Mouse (Mus musculus): ENCODE measurements around the gene Ctnna3.

Ctnna3 gene

DNA sequence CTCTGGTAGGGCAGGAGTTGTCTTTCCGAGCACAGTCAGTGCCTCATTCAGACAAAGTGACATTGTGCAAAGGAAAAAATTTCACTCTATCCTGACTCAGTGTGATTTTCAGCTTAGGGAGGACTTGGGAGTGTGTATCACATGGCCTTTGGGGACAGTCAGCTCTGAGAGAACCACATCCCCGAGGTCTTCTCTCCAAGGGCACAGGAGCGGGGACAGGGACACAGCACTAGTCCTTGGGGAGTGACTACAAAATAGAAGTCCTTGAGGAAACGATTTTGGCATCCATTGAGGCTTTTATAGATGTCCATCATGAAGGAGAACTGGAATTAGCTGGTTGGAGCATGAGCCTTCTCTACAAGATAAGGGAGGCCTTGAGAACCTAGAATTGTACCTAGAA is 259.8 kb downstream of the Ctnna3 start:
- DNase-seq (ENCODE audit: low read depth, low spot score): no peak

DNA sequence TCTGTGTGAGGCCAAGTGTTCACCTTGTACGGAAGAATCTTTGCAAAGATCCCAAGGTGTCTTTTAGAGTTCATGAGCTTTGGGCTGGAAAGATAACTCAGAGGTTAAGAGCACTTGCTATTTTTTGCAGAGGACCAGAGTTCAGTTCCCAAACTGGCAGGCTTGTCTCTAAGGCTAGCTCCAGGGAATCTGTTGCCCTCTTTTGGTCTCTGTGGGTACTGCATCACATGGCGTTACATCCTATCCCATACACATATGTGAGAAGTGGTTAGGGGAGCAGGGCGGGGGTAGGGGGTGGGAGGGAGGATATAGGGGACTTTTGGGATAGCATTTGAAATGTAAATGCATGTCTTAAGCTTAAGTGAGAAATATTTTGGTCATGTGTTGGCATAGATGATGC is 262.1 kb downstream of the Ctnna3 start:
- peak; percentile 45 for DNase-seq (ENCODE audit: low read depth, low spot score)

DNA sequence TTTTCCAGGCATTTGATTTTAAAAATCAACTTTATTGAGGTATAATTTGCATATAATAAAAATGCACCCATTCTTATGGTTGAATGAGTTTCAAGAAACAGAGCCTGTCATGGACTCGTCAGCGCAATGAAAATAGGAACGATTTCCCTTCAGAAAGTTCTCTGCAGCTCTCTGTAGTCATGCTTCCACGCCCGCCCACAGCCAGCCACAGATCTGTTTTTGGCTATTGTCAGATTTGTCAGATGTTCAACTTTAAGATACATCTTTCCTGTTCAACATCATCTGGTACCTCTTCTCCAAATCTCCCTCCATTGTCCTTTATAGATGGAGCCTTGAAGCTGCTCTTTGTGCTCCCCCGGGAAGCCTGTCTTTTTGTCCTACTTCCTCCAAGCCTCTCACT is 280.3 kb downstream of the Ctnna3 start:
- no peak for DNase-seq (ENCODE audit: low read depth, low spot score)

DNA sequence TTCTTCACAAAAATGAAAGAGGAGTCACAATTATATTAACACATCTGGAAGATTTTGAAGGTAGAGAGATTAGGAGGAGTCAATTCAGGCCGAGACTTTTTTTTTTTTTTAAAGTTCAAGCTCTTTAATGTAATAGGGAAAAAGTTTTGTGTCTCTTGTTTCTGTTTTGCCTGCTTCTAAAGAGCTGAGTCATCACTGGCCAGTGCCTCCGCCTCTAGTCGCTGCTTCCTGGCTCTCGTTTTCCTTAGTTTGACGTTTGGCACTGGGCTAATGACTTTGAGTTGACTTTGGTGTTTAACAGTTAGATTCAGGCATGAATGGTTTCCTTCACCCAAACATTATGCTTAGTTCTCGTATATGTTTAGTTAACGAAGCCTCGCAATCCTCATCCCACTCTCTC is 282.6 kb downstream of the Ctnna3 start:
- no peak for DNase-seq (ENCODE audit: low read depth, low spot score)

DNA sequence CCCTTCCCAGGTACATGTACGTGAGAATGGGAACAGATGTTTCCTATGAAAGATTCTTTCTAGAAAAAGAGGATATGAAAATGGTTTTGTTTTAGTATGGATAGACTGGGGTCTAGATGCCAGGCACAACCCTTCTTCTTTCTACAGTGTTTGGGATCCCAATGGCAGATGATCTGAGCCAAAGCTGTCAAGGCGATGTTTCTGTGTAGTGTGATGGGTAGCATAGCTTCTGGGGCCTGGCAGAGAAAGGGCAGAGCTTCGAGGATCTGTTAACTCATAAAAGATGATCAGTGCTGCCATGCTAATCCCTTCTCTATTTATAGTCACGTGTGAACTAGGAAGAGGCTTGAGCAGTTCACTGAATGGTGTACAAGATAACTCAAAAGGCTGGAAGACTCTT is 284.3 kb downstream of the Ctnna3 start:
- DNase-seq (ENCODE audit: low read depth, low spot score): no peak

DNA sequence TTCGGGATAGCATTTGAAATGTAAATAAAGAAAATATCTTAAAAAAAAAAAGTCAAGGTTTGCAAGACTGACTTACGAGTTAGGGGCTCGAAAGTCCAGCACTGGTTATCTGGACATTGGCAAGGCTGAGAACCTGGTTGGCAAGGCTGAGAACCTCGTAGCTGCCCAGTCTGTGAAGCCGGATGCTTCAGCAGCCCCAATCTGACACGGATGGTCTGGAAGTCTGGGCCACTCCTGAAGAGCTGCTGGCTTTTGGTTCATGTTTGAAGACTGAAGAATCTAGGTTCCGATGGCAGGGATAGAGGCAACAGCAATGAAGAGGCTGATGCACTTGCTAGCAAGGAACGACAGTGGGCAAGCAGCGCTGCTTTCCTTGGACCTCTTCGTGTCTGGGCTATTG is 339.0 kb downstream of the Ctnna3 start:
- DNase-seq (ENCODE audit: low read depth, low spot score): no peak

DNA sequence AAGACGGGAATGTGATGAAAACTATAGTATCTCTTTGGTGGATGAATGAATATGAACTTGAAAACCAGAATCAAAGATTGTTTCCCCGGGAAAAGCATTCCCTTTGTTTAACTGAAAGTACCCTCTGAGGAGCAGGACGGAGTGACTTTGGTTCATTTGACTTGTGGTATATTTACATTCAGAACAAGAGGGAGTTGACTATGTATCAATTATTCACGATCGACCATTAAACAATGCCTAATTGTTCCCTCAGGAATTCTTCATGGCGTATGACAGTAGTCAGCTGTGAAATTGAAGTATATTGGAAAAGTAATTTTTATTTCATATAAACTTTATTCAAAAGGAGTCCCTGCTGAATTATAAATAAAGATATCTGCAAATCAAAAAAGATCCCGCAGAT is 341.8 kb downstream of the Ctnna3 start:
- DNase-seq (ENCODE audit: low read depth, low spot score): no peak

DNA sequence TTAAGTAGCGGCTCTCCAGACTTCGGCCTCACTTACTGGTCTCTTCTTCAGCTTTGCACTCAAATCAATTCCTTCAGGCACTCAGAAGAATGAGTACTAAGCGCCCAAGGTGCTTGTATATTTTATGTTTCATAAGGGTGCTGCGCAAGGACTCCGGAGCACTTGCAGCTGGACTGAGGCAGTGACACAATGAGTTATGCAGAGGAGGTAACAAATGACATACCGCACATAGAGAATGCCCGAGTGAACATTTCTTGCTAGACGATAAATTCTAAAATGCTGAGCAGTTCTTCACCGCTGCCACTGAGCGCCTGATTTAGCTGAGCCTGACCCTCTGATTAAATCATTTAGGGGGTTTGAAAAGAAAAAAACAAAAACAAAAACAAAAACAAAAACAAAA is 342.2 kb downstream of the Ctnna3 start:
- DNase-seq (ENCODE audit: low read depth, low spot score): no peak

DNA sequence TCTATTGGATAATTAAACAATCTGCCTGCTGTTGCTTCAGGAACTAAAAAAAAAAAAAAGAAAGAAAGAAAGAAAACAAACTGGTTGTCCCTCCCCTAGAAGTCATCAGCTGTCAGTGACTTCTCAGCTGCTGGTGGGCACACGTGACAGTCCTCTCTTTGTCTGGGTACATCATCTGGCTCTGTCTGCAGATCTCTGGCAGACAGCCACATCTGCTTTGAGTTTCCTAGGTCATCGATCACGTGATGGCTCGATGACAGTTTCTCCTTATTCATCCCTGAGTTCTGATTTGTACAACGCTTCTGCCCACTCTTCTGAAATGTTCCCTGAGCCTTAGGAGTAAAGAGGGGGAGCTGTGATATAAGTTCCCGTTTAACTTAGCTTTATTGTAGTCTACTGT is 352.1 kb downstream of the Ctnna3 start:
- no peak for DNase-seq (ENCODE audit: low read depth, low spot score)

DNA sequence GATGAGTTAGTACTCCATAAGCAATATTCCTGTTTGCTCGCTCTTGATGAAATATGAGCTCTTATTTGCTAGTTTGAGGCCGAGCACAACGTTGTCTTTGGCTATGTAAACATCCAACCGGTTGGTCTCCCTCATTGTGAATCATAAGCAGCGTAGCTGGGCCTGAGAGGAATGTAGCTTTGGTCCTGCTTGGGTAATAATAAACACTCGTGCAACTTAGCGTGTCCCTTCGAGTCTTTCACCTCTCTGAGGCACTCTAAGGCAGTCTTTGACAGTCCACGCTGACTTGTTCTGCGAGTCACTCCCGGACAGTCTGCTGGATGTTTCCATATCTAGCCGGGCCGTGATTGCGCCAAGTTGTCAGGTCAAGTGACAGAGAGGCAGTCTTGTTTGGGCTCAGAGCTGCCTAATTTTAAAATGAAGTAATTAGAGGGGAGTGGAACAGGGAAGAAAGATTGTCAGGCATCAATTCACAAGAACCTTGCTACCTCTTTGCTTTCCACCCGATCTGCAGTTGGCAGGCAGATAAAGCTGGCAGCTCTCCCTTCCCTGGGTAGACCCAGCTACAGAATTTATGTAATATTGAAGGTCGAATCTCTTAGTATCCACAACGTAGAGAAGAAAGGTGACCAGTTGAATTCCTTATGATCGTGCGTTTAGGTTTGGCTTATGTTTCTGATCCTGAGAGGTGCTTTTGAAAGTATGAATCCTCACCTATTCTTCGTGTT is 355.1 kb downstream of the Ctnna3 start:
- no peak for DNase-seq (ENCODE audit: low read depth, low spot score)

DNA sequence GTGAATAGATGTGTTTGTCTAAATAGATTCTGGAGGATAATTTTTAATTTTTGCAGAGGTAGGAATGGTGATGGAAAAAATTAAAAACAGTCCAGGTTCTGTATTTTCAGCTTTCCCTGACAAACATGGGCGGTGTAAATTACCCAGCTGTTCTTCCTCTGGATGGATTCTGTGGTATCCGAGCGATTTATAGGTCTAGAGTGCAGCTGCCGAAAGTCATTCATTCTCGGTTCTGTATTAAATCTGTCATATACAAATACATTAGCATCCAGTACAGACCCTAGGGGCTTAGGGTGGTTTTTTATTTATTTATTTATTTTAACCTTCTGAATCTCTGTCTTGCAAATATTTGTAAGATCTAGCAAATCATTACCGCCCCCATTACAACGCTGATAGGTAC is 356.5 kb downstream of the Ctnna3 start:
- no peak for DNase-seq (ENCODE audit: low read depth, low spot score)

DNA sequence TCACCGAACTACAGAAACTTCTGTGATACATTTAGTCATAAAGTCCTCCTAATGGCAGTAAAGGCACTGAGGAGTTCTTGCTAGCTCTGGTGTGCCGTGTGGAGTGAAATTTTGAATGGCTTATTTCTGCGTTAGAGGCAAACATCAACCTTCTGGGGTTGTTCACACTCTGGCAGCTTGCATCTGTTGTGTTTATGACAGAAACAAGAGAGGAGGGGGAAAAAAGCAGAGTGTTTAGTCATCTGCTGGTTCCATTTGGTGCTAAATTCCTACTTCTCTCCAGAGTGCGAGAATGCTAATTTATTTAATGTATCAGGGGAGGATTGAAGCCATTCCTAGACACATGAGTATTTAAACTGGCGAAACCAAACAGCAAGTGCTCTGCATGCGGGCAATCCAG is 374.0 kb downstream of the Ctnna3 start:
- no peak for DNase-seq (ENCODE audit: low read depth, low spot score)

DNA sequence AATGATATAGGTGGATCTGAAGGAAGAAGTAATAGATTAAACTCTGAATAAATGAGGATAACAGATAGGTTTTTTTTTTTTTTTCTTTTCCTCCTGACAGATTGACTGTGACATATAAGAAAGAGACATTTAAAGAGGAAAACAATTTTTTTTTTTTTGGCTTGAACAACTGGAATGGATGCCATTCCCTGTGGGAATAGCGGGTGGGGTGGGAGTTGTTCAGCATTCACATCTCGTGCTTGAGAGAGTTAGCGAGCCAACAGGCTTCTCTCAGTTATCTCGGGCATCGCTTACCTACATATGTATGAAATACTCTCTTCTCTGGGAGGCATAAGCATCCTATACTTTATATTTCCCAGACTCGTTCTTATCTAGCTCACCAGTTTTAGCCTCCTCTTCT is 375.7 kb downstream of the Ctnna3 start:
- no peak for DNase-seq (ENCODE audit: low read depth, low spot score)

DNA sequence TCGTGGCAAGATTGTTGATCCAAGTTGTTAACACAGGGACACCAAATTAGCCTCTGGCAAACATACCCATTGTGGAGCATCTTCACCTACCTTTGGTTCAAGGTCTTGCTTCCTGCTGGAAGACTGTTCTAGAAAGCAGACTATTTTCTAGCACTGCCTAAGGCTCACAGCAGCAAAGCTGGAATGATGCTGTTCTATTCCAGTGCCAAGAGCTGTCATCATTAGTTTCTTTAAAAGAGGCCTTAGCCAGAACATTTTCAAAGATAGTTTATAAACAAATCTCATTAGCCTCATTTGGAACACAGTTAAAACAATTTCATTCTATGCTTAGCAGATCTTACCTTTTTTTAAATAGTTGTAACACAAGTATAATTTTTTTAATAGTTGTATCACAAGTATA is 376.4 kb downstream of the Ctnna3 start:
- DNase-seq (ENCODE audit: low read depth, low spot score): no peak

DNA sequence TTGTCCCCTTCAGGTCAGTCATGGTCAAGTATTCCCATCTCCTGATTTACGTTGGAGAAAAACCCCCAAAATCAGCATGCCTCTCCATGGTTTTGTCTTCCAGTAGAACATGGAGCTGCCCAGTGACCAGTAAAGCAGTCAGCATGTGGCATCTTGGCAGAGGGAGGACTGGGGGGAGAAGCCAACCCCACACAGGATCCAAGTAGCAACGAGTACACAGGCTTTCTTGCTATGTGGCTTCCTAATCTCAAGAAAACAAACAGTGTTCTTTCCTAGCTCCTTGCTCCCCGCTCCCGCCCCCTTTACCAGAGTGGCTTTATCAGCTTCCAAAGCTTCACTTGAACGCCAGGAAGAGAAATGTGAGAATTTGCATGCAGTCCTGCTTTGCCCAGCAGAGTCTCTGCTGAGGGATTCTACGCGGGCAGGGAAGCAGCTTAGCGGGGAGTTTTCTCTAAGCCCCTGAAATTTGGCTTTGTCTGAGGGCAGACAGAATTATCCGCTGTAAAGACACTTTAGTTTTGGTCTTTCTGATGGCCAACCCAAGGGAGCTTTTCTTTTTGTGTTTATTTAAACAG is 380.2 kb downstream of the Ctnna3 start:
- DNase-seq (ENCODE audit: low read depth, low spot score): no peak

DNA sequence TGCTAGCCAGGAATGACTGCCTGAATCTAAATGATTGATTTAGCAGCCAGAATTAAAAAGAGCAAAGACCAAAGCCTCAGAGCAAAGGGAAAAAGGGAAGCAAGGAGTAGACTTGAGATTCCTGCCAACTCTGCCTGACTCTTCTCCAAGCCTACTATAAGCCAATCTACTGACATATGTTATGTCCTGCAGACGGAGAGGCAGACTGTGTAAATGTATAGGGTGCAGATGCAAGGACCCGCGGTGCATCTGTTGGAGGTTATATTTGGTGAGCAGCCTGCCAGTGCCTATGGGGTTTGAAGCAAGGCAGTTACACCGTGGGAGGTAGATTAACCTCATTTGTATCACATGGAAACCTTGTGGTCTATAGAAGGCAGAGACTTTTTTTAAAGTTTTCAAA is 409.1 kb downstream of the Ctnna3 start:
- DNase-seq (ENCODE audit: low read depth, low spot score): no peak

DNA sequence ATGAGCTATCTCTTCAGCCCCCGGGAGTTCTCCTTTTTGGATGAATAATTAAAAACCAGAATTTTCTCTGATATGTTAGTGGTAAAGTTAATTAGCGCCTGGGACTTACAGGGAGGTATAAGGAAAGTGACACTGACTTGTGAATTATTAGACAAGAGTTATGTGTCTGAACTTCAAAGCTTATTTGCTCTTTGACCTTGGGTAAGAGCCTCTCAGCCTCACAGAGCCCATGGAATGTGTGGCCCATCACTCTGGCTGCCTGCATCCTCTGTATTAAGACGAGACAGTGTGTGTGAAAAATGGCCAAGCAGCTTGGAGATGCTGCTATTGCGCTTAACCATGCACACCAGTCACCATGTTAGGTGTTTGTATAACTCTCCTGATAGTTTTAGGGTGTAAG is 422.0 kb downstream of the Ctnna3 start:
- no peak for DNase-seq (ENCODE audit: low read depth, low spot score)

DNA sequence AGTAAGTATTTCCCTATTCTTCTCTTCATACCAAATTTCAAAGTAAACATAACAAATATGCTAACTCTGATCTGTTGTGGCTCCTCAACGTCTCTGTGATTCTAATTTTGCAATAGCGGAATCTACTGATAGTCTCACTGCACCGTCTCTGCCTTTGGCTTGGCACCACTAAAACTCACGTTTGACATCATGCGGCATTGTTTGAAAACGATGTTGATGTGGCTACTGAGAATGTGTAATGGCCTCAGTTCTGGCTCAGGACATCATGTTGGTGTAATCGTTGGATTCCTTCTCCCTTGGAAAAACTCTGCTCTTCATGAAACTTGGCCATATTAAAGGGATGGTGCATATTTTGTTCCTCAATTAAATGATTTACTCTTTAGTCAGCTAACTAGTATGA is 439.2 kb downstream of the Ctnna3 start:
- DNase-seq (ENCODE audit: low read depth, low spot score): no peak

DNA sequence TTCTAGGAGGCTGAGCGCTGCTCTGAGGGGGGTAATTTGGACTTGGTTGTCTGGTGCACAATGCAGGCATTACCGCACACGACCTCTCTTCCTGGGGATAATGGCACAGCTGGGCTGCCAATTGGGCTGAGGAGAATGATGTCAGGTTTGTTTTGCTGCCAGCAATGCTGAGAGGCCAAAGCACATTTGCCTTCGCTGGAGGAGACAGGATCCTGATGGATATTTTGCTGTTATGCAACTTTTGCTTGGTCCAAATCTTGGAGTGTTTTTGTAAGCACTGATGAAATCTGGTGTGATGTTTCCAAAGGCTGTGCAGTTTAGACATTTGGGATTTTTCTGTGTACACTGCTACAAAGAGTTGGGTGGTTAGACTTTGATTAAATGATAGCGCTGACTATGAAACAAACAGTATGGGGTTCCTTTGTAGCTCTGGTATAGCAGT is 450.6 kb downstream of the Ctnna3 start:
- DNase-seq (ENCODE audit: low read depth, low spot score): no peak

DNA sequence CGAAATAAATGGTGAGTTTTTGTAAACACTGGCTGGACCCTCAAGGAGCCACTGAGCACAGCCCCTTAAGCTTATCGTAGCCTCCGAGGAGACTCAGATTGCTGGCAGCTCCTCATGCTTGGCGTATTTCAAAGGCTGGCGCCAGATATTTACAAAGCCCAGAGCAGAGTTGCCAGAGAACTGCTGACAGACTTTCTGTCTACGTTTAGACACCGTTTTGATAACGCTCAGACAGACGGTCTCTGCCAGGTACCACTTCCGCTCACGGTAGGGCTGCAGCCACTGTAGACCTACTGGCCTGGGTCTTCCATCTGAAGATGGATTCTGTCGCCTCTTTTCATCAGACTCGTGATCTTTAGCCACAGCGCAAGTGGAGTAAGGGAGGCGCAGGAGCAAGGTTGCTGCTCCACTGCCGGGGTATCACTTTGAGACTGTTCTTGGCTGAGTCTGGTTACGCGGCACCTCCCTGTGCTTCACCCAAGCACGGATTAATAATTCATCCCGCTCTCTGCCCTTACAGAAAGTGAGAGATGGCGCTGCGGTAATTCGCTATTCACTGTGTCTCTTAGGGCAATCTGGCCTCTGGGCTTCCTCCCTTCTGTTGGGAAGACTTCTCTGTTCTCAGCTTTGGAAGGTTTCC is 456.7 kb downstream of the Ctnna3 start:
- DNase-seq (ENCODE audit: low read depth, low spot score): no peak

DNA sequence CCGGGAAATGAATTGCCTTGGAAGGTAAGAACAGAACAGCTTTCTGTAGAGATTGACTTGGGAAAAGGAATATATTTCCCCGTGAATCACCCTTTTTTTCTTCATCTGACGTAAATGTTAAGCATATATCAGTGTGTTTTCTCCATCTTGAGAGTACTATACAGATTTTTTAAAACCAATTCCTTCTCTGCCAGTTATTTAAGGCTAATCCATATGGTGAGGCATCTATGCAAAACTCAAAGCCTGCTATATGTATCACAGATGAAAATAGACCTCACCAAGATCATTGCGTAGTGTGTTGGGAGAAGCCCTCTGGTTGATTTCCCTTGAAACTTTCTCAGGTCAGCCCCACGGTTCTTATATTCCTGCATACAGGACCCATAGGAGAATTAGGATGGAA is 464.7 kb downstream of the Ctnna3 start:
- DNase-seq (ENCODE audit: low read depth, low spot score): no peak

DNA sequence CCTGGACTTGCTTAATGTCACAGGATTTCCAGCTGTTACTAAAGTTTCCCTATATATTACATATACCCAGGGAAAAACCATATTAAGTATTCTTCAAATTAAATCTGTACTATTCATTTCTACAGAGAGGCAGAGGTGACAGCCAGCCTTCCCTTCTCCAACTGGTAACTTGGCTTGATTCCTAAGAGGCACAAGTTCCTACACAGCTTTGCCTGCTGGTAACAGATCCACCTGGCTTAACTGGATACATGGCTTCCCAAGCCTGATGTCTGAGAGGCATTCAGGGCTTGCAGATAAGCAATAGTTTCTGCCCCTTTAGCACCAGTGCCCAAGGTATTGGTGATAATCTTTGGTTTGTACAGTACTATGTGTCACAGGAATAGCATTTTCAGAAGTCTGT is 470.0 kb downstream of the Ctnna3 start:
- no peak for DNase-seq (ENCODE audit: low read depth, low spot score)

DNA sequence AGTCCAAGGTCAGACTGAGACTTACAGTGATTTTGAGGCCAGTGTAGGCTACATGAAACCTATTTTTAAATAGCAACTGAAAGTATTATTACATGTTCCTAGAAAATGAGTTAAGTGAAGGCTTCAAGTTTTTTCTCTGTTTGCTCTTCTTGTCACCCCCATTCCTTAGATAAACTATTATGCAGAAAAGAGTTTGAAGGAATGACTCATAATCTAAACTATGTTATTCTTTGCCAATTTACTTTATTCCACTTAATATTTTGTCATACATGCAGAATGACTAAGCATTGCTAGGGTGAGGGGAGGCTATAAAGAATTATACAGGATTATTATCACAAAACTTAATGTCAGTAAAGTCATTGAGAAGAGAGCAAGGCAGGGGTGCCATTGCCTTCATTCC is 479.0 kb downstream of the Ctnna3 start:
- DNase-seq (ENCODE audit: low read depth, low spot score): no peak
